Mouse (Mus musculus): Measurements from ENCODE around the gene Vmn2r80.
"Not testable (repeated sequence)": the region's sequence is repeated elsewhere in the genome, so short reads cannot be mapped to it uniquely, and the experiment has no call there.

Gene Vmn2r80

GRCm38 (mm10) chr10:79148469-79148868 is at the start of gene Vmn2r80:
Gene Vmn2r80 (plus strand): TSS chr10:79148769.
- DNase-seq (ENCODE audit: low spot score in 2 of 2) = not testable (repeated sequence)

- no peak for DNase-seq (ENCODE audit: low spot score in 2 of 2)
Measured at GRCm38 (mm10) chr10:79106325-79107282, 42.0 kb upstream of the Vmn2r80 start.

- no peak for DNase-seq (ENCODE audit: low spot score in 2 of 2)
Measured at GRCm38 (mm10) chr10:79107531-79107930, 41.0 kb upstream of the Vmn2r80 start.

GRCm38 (mm10) chr10:79109156-79109555 is 39.4 kb upstream of the Vmn2r80 start:
- DNase-seq (ENCODE audit: low spot score in 2 of 2) = no peak

- DNase-seq (ENCODE audit: low spot score in 2 of 2) = no peak
Measured at GRCm38 (mm10) chr10:79110482-79110881, 38.1 kb upstream of the Vmn2r80 start.

- DNase-seq (ENCODE audit: low spot score in 2 of 2) = no peak
Measured at GRCm38 (mm10) chr10:79115085-79115484, 33.5 kb upstream of the Vmn2r80 start.

- peak; percentile 54 to 62 for DNase-seq (ENCODE audit: low spot score in 2 of 2)
Measured at GRCm38 (mm10) chr10:79116125-79116849, 32.3 kb upstream of the Vmn2r80 start.

- DNase-seq (ENCODE audit: low spot score in 2 of 2) = no peak
Measured at GRCm38 (mm10) chr10:79151602-79152001, 3.0 kb downstream of the Vmn2r80 start.

GRCm38 (mm10) chr10:79199973-79200372 is 51.4 kb downstream of the Vmn2r80 start:
- not testable (repeated sequence) for DNase-seq (ENCODE audit: low spot score in 2 of 2)

- DNase-seq (ENCODE audit: low spot score in 2 of 2) = no peak
Measured at GRCm38 (mm10) chr10:79220432-79220831, 71.9 kb downstream of the Vmn2r80 start.

GRCm38 (mm10) chr10:79221606-79222005 is 73.0 kb downstream of the Vmn2r80 start:
- no peak for DNase-seq (ENCODE audit: low spot score in 2 of 2)

- no peak for DNase-seq (ENCODE audit: low spot score in 2 of 2)
Measured at GRCm38 (mm10) chr10:79222214-79222613, 73.6 kb downstream of the Vmn2r80 start.
